Mouse (Mus musculus) hindbrain, embryonic 16.5 days (tissue): ENCODE measurements around the gene Pkig. TPM values are rescaled to one million over a fixed set of nuclear protein-coding genes. Genes with fewer than 3 reads are reported as not detected.
A peak's percentile ranks its signal among the peaks of the same experiment; 100 is the strongest.

Experiments
- ATAC-seq: fragments of 200-750 bp; cut with Nextera tagmentation; 2 replicates; pipeline ENCODE4 v1.8.0; 2017; ENCODE audit warnings: moderate TSS enrichment, moderate library complexity
- H3K27ac ChIP-seq: fragments of 300-500 bp; sonication (generic); 2 replicates; pipeline ENCODE4 v1.5.1; 2014; ENCODE audit warnings: low read depth, mild to moderate bottlenecking, control low read depth, low read length, moderate library complexity
- H3K27me3 ChIP-seq: fragments of 300-500 bp; sonication (generic); replicated peaks from 2 replicates; pipeline ENCODE4 v1.6.1; 2014; ENCODE audit warnings: low read length; ENCODE audit not compliant: control insufficient read depth, insufficient read depth
- H3K36me3 ChIP-seq: fragments of 300-500 bp; sonication (generic); 2 replicates; pipeline ENCODE4 v1.6.1; 2014; ENCODE audit warnings: mild to moderate bottlenecking, low read length, moderate library complexity, mixed read lengths; ENCODE audit not compliant: control insufficient read depth, insufficient read depth
- H3K4me1 ChIP-seq: fragments of 300-500 bp; sonication (generic); 2 replicates; pipeline ENCODE4 v1.6.1; 2014; ENCODE audit warnings: low read depth, low read length; ENCODE audit not compliant: control insufficient read depth, insufficient read depth
- H3K4me2 ChIP-seq: fragments of 300-500 bp; sonication (generic); 2 replicates; pipeline ENCODE4 v1.6.1; 2014; ENCODE audit warnings: mild to moderate bottlenecking, low read length, control low read depth, moderate library complexity
- H3K4me3 ChIP-seq: fragments of 300-500 bp; sonication (generic); 2 replicates; pipeline ENCODE4 v1.5.1; 2014; ENCODE audit warnings: mild to moderate bottlenecking, low read length, control low read depth, moderate library complexity
- H3K9ac ChIP-seq: fragments of 300-500 bp; sonication (generic); 2 replicates; pipeline ENCODE4 v1.6.1; 2014; ENCODE audit warnings: low read depth, mild to moderate bottlenecking, control low read depth, low read length, moderate library complexity
- H3K9me3 ChIP-seq: fragments of 300-500 bp; sonication (generic); 2 replicates; pipeline ENCODE4 v1.6.1; 2014; ENCODE audit warnings: mild to moderate bottlenecking, low read length, moderate library complexity; ENCODE audit not compliant: control insufficient read depth
- WGBS: fragments of 180-500 bp; shearing (Covaris S2); extraction: QIAGEN DNeasy Blood & Tissue Kit; methylation state at CpG from one replicate; pipeline ENCODE4 v1.1.7; 2014; 5-methylcytosine and 5-hydroxymethylcytosine counted together
- polyA plus RNA-seq: library from polyadenylated mRNA; unstranded; fragments of >200 nt; fragmentation: Nextera tagmentation; extraction: Ambion mirVana; gene quantifications from 2 replicates; pipeline ENCODE4 v1.2.1, GENCODE M21; 2015

Pkig gene
- 126 and 127 TPM in 2 replicates for polyA plus RNA-seq

- Histone ChIP-seq H3K9me3 (no peaks in the 10 kb centered on the region), H3K4me3 (peak within 1 kb of the TSS; percentile 81), H3K9ac (peak within 1 kb of the TSS; percentile 81), H3K4me1 (peaks cover 11% of the 10 kb centered on the region), H3K27ac (peak within 1 kb of the TSS; percentile 81), H3K27me3 (no peaks in the 10 kb centered on the region), H3K4me2 (peak within 1 kb of the TSS; percentile 72), H3K36me3 (no peaks in the 10 kb centered on the region)
- ATAC-seq: peak; percentile 93
- under 1% methylated on average over 71 of the region's 71 CpGs for WGBS
Measured at GRCm38 (mm10) chr2:163657975-163658886, at the start of gene Pkig. TSS of gene Pkig (plus strand) at chr2:163658386.

GRCm38 (mm10) chr2:163609281-163609975 lies 48.8 kb upstream of the Pkig start:
- Histone ChIP-seq H3K27ac (no peak overlapping the region), H3K9ac (no peak overlapping the region), H3K4me2 (no peak overlapping the region), H3K27me3 (no peaks in the 10 kb centered on the region), H3K9me3 (no peaks in the 10 kb centered on the region), H3K4me1 (no peaks in the 10 kb centered on the region), H3K36me3 (peaks cover 21% of the 10 kb centered on the region), H3K4me3 (no peak overlapping the region)
- ATAC-seq: no peak
- 89% methylated on average over 12 of the region's 12 CpGs for WGBS

- no peaks in the 10 kb centered on the region for H3K27me3 ChIP-seq
- H3K27ac ChIP-seq: no peak overlapping the region
- no peak overlapping the region for H3K4me2 ChIP-seq
- no peak overlapping the region for H3K4me3 ChIP-seq
- H3K9me3 ChIP-seq: no peaks in the 10 kb centered on the region
- no peak for ATAC-seq
- WGBS: 87% methylated on average over 9 of the region's 9 CpGs
- peaks cover 28% of the 10 kb centered on the region for H3K36me3 ChIP-seq
- no peaks in the 10 kb centered on the region for H3K4me1 ChIP-seq
- no peak overlapping the region for H3K9ac ChIP-seq
Measured at GRCm38 (mm10) chr2:163611176-163611575, 47.0 kb upstream of the Pkig start.

GRCm38 (mm10) chr2:163613206-163613605 lies 45.0 kb upstream of the Pkig start:
- Histone ChIP-seq H3K4me3 (no peak overlapping the region), H3K4me2 (no peak overlapping the region), H3K27ac (no peak overlapping the region), H3K27me3 (no peaks in the 10 kb centered on the region), H3K9ac (no peak overlapping the region), H3K4me1 (no peaks in the 10 kb centered on the region), H3K9me3 (no peaks in the 10 kb centered on the region), H3K36me3 (peaks cover 26% of the 10 kb centered on the region)
- 92% methylated on average over 5 of the region's 5 CpGs for WGBS
- ATAC-seq: no peak

GRCm38 (mm10) chr2:163613990-163614389 lies 44.2 kb upstream of the Pkig start:
- Histone ChIP-seq H3K27me3 (no peaks in the 10 kb centered on the region), H3K36me3 (peaks cover 29% of the 10 kb centered on the region), H3K9me3 (no peaks in the 10 kb centered on the region), H3K4me2 (no peak overlapping the region), H3K9ac (no peak overlapping the region), H3K27ac (no peak overlapping the region), H3K4me3 (no peak overlapping the region), H3K4me1 (no peaks in the 10 kb centered on the region)
- ATAC-seq: no peak
- WGBS: 93% methylated on average over 4 of the region's 4 CpGs

- peaks cover 30% of the 10 kb centered on the region for H3K36me3 ChIP-seq
- ATAC-seq: no peak
- 90% methylated on average over 9 of the region's 9 CpGs for WGBS
- no peaks in the 10 kb centered on the region for H3K27me3 ChIP-seq
- no peaks in the 10 kb centered on the region for H3K9me3 ChIP-seq
- no peak overlapping the region for H3K4me3 ChIP-seq
- no peaks in the 10 kb centered on the region for H3K4me1 ChIP-seq
- H3K27ac ChIP-seq: no peak overlapping the region
- no peak overlapping the region for H3K9ac ChIP-seq
- no peak overlapping the region for H3K4me2 ChIP-seq
Measured at GRCm38 (mm10) chr2:163615401-163615800, 42.8 kb upstream of the Pkig start.

GRCm38 (mm10) chr2:163615906-163616651 lies 42.1 kb upstream of the Pkig start:
- no peak for ATAC-seq
- H3K27ac ChIP-seq: no peak overlapping the region
- H3K4me1 ChIP-seq: no peaks in the 10 kb centered on the region
- H3K4me2 ChIP-seq: no peak overlapping the region
- H3K9ac ChIP-seq: no peak overlapping the region
- 91% methylated on average over 4 of the region's 4 CpGs for WGBS
- no peaks in the 10 kb centered on the region for H3K27me3 ChIP-seq
- no peaks in the 10 kb centered on the region for H3K9me3 ChIP-seq
- H3K36me3 ChIP-seq: peaks cover 32% of the 10 kb centered on the region
- no peak overlapping the region for H3K4me3 ChIP-seq

- no peak for ATAC-seq
- no peak overlapping the region for H3K4me3 ChIP-seq
- H3K36me3 ChIP-seq: peaks cover 30% of the 10 kb centered on the region
- H3K9me3 ChIP-seq: no peaks in the 10 kb centered on the region
- 77% methylated on average over 3 of the region's 3 CpGs for WGBS
- H3K27me3 ChIP-seq: no peaks in the 10 kb centered on the region
- no peak overlapping the region for H3K4me2 ChIP-seq
- H3K9ac ChIP-seq: no peak overlapping the region
- H3K27ac ChIP-seq: no peak overlapping the region
- no peaks in the 10 kb centered on the region for H3K4me1 ChIP-seq
Measured at GRCm38 (mm10) chr2:163616652-163617227, 41.4 kb upstream of the Pkig start.
